Mouse (Mus musculus) midbrain, postnatal 0 days (tissue): ENCODE measurements around the gene Rnf145. TPM values are rescaled to one million over a fixed set of nuclear protein-coding genes. Genes with fewer than 3 reads are reported as not detected.

Experiments used
- ATAC-seq: fragments of 200-750 bp; cut with Nextera tagmentation; 2 replicates; pipeline ENCODE4 v1.8.0; 2017; ENCODE audit warnings: moderate number of reproducible peaks, mild to moderate bottlenecking, moderate TSS enrichment, moderate library complexity; ENCODE audit not compliant: low FRiP score
- DNase-seq: peaks from one replicate; pipeline ENCODE4 v3.0.0-alpha.2; 2015; ENCODE audit warnings: low spot score
- H3K27ac ChIP-seq: fragments of 300-500 bp; sonication (generic); 2 replicates; pipeline ENCODE4 v1.5.1; 2014; ENCODE audit warnings: low read depth, mild to moderate bottlenecking, low read length, mixed read lengths
- H3K27me3 ChIP-seq: fragments of 300-500 bp; sonication (generic); 2 replicates; pipeline ENCODE4 v1.6.1; 2014; ENCODE audit warnings: low read length, control low read depth, mixed read lengths; ENCODE audit not compliant: insufficient read depth
- H3K36me3 ChIP-seq: fragments of 300-500 bp; sonication (generic); 2 replicates; pipeline ENCODE4 v1.6.1; 2014; ENCODE audit warnings: low read length, control low read depth, mixed read lengths; ENCODE audit not compliant: insufficient read depth
- H3K4me1 ChIP-seq: fragments of 300-500 bp; sonication (generic); 2 replicates; pipeline ENCODE4 v1.6.1; 2014; ENCODE audit warnings: mild to moderate bottlenecking, control low read depth, antibody characterized with exemption, low read length, mixed read lengths; ENCODE audit not compliant: insufficient read depth
- H3K4me2 ChIP-seq: fragments of 300-500 bp; sonication (generic); 2 replicates; pipeline ENCODE4 v1.6.1; 2014; ENCODE audit warnings: low read depth, mild to moderate bottlenecking, low read length, mixed read lengths; ENCODE audit not compliant: poor library complexity, severe bottlenecking
- H3K4me3 ChIP-seq: fragments of 300-500 bp; sonication (generic); 2 replicates; pipeline ENCODE4 v1.5.1; 2014; ENCODE audit warnings: low read depth, mild to moderate bottlenecking, low read length, moderate library complexity
- H3K9ac ChIP-seq: fragments of 300-500 bp; sonication (generic); replicated peaks from 2 replicates; pipeline ENCODE4 v1.6.1; 2014; ENCODE audit warnings: mild to moderate bottlenecking, low read length, moderate library complexity, mixed read lengths; ENCODE audit not compliant: poor library complexity, severe bottlenecking
- H3K9me3 ChIP-seq: fragments of 300-500 bp; sonication (generic); 2 replicates; pipeline ENCODE4 v1.6.1; 2016; ENCODE audit warnings: low read length, control low read depth
- CTCF ChIP-seq: IDR thresholded peaks from 2 replicates; pipeline ENCODE4 v1.5.1; 2016; ENCODE audit warnings: antibody characterized with exemption, mild to moderate bottlenecking
- WGBS: fragments of 180-500 bp; shearing (Covaris S2); extraction: QIAGEN DNeasy Blood & Tissue Kit; methylation state at CpG from one replicate; pipeline ENCODE4 v1.1.7; 2014; 5-methylcytosine and 5-hydroxymethylcytosine counted together
- polyA plus RNA-seq: library from polyadenylated mRNA; unstranded; fragments of >200 nt; fragmentation: Nextera tagmentation; extraction: Ambion mirVana; gene quantifications from 2 replicates; pipeline ENCODE4 v1.2.1, GENCODE M21; 2015
- total RNA-seq: library from RNA; depleted of rRNA; stranded (reverse); fragments of >200 nt; gene quantifications from 2 replicates; pipeline ENCODE4 v1.2.3, GENCODE M21; 2014

Gene Rnf145
- total and polyA plus RNA-seq, 2 experiments from 2014 or later: 104 to 119 TPM

- 85% methylated on average over 3 of the region's 3 CpGs for WGBS
- Histone ChIP-seq H3K4me3 (no peak overlapping the region), H3K9me3 (no peaks in the 10 kb centered on the region), H3K9ac (no peak overlapping the region), H3K4me2 (no peak overlapping the region), H3K27me3 (no peaks in the 10 kb centered on the region), H3K4me1 (no peaks in the 10 kb centered on the region), H3K36me3 (no peaks in the 10 kb centered on the region), H3K27ac (no peak overlapping the region)
- no peak for TF ChIP-seq CTCF
- no peak for DNase-seq
- no peak for ATAC-seq
Observed at GRCm38 (mm10) chr11:44504761-44505160, 14.0 kb upstream of the Rnf145 start.

- H3K27ac ChIP-seq: no peak overlapping the region
- 70% methylated on average over 4 of the region's 4 CpGs for WGBS
- H3K9me3 ChIP-seq: no peaks in the 10 kb centered on the region
- H3K9ac ChIP-seq: no peak overlapping the region
- ATAC-seq (no peak), DNase-seq (no peak)
- no peaks in the 10 kb centered on the region for H3K27me3 ChIP-seq
- no peak overlapping the region for H3K4me3 ChIP-seq
- no peaks in the 10 kb centered on the region for H3K4me1 ChIP-seq
- TF ChIP-seq CTCF: no peak
- no peak overlapping the region for H3K4me2 ChIP-seq
- H3K36me3 ChIP-seq: no peaks in the 10 kb centered on the region
Observed at GRCm38 (mm10) chr11:44508876-44509275, 9.9 kb upstream of the Rnf145 start.

GRCm38 (mm10) chr11:44509906-44510305, 8.9 kb upstream of the Rnf145 start:
- Histone ChIP-seq H3K36me3 (no peaks in the 10 kb centered on the region), H3K9ac (no peak overlapping the region), H3K4me3 (no peak overlapping the region), H3K9me3 (no peaks in the 10 kb centered on the region), H3K27me3 (no peaks in the 10 kb centered on the region), H3K4me2 (no peak overlapping the region), H3K4me1 (no peaks in the 10 kb centered on the region), H3K27ac (no peak overlapping the region)
- WGBS: 88% methylated on average over 2 of the region's 2 CpGs
- DNase-seq (no peak), ATAC-seq (no peak)
- TF ChIP-seq CTCF: no peak

- no peak overlapping the region for H3K4me2 ChIP-seq
- H3K4me1 ChIP-seq: no peaks in the 10 kb centered on the region
- DNase-seq (no peak), ATAC-seq (no peak)
- TF ChIP-seq CTCF: no peak
- no peak overlapping the region for H3K9ac ChIP-seq
- WGBS: 85% methylated on average over 7 of the region's 7 CpGs
- no peak overlapping the region for H3K27ac ChIP-seq
- no peaks in the 10 kb centered on the region for H3K9me3 ChIP-seq
- no peak overlapping the region for H3K4me3 ChIP-seq
- no peaks in the 10 kb centered on the region for H3K27me3 ChIP-seq
- H3K36me3 ChIP-seq: no peaks in the 10 kb centered on the region
Observed at GRCm38 (mm10) chr11:44510371-44510770, 8.4 kb upstream of the Rnf145 start.

GRCm38 (mm10) chr11:44512044-44513025, 6.4 kb upstream of the Rnf145 start:
- Histone ChIP-seq H3K36me3 (no peaks in the 10 kb centered on the region), H3K27me3 (no peaks in the 10 kb centered on the region), H3K9me3 (no peaks in the 10 kb centered on the region), H3K4me3 (no peak overlapping the region), H3K27ac (no peak overlapping the region), H3K9ac (no peak overlapping the region), H3K4me1 (no peaks in the 10 kb centered on the region), H3K4me2 (no peak overlapping the region)
- no peak for TF ChIP-seq CTCF
- ATAC-seq (no peak), DNase-seq (no peak)
- WGBS: 83% methylated on average over 14 of the region's 14 CpGs

- no peak overlapping the region for H3K4me3 ChIP-seq
- H3K9me3 ChIP-seq: no peaks in the 10 kb centered on the region
- H3K27ac ChIP-seq: no peak overlapping the region
- H3K4me2 ChIP-seq: no peak overlapping the region
- peaks cover 2% of the 10 kb centered on the region; the same call in 1 of the 2 replicates for H3K4me1 ChIP-seq
- no peaks in the 10 kb centered on the region for H3K36me3 ChIP-seq
- no peak for ATAC-seq
- no peak overlapping the region for H3K9ac ChIP-seq
- H3K27me3 ChIP-seq: no peaks in the 10 kb centered on the region
- WGBS: 65% methylated on average over 2 of the region's 2 CpGs
- DNase-seq: no peak
- no peak for TF ChIP-seq CTCF
Observed at GRCm38 (mm10) chr11:44513026-44513422, 5.7 kb upstream of the Rnf145 start.
